Mouse (Mus musculus): Measurements from ENCODE around the gene Ccdc88a. TPM values are rescaled to one million over a fixed set of nuclear protein-coding genes. Genes with fewer than 3 reads are reported as not detected.
"Not testable (repeated sequence)": the region's sequence is repeated elsewhere in the genome, so short reads cannot be mapped to it uniquely, and the experiment has no call there.

The Ccdc88a gene
- total and polyA plus RNA-seq, 3 experiments = 1.00 to 9.0 (median 5.5) TPM

- WGBS = 90% methylated on average over 3 of the region's 3 CpGs
- intact Hi-C loops (cut with DNase I) = loop anchor here (2.0 to 10.0 kb wide), 2 partner anchors 16 to 480 kb away; partner anchors contain the start of gene Eml6
- Histone ChIP-seq H3K4me1 (ENCODE audit: control insufficient read depth, insufficient read depth, low read length) (peaks cover 1% of the 10 kb centered on the region), H3K9ac (ENCODE audit: low read depth, low read length) (no peak overlapping the region), H3K36me3 (ENCODE audit: control insufficient read depth, insufficient read depth, low read length) (peaks cover 24% of the 10 kb centered on the region), H3K27ac (no peak overlapping the region), H3K4me3 (no peak overlapping the region), H3K27me3 (ENCODE audit: control insufficient read depth, insufficient read depth, low read length) (no peaks in the 10 kb centered on the region), H3K79me2 (replicated peaks; ENCODE audit: control insufficient read depth, insufficient read depth, low read length) (no peaks in the 10 kb centered on the region)
- DNase-seq = no peak
- TF ChIP-seq CTCF (IDR thresholded peaks at IDR 0.05) (no peak), POLR2A (IDR thresholded peaks at IDR 0.05; ENCODE audit: insufficient read depth, low read depth, low read length) (no peak), EP300 (IDR thresholded peaks at IDR 0.05; ENCODE audit: insufficient read depth, low read depth, low read length) (no peak)
These were observed 170.9 kb downstream of the Ccdc88a start for GRCm38 (mm10) chr11:29544225-29544945.

DNA sequence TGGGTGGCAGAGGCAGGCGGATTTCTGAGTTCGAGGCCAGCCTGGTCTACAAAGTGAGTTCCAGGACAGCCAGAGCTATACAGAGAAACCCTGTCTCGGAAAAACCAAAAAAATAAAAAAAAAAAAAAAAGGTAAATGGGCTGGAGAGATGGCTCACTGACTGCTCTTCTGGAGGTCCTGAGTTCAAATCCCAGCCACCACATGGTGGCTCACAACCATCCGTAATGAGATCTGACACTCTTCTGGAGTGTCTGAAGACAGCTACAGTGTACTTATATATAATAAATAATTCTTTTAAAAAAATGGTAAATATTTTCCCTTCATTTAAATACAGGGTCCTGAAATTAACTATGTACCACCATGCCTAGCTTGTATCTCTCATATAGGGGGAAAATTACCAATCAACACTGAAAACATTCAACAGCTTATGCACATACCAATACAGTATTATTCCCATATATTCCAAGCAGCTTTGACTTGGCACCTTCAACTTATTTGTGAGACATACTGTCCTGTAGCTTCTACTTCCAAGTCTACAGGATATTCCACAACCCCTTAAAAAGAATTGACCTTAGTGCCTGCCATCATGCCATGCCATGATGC lies 171.8 kb downstream of the Ccdc88a start:
- H3K36me3 ChIP-seq (ENCODE audit: control insufficient read depth, insufficient read depth, low read length) = peaks cover 24% of the 10 kb centered on the region
- not testable (repeated sequence) for DNase-seq; H3K27ac ChIP-seq; H3K4me1 ChIP-seq (ENCODE audit: control insufficient read depth, insufficient read depth, low read length); H3K79me2 ChIP-seq (replicated peaks; ENCODE audit: control insufficient read depth, insufficient read depth, low read length); H3K27me3 ChIP-seq (ENCODE audit: control insufficient read depth, insufficient read depth, low read length); H3K9ac ChIP-seq (ENCODE audit: low read depth, low read length); H3K4me3 ChIP-seq
- intact Hi-C loops (cut with DNase I) = loop anchor here (2.0 to 10.0 kb wide), 3 partner anchors 16 to 480 kb away; partner anchors contain the start of genes Ccdc88a and Eml6
- WGBS = 93% methylated on average over 4 of the region's 4 CpGs

- not testable (repeated sequence) for H3K4me3 ChIP-seq; H3K27ac ChIP-seq; H3K4me1 ChIP-seq (ENCODE audit: control insufficient read depth, insufficient read depth, low read length); H3K27me3 ChIP-seq (ENCODE audit: control insufficient read depth, insufficient read depth, low read length); H3K9ac ChIP-seq (ENCODE audit: low read depth, low read length); H3K79me2 ChIP-seq (replicated peaks; ENCODE audit: control insufficient read depth, insufficient read depth, low read length); DNase-seq
- intact Hi-C loops (cut with DNase I) = loop anchor here (5.0 to 10.0 kb wide), 2 partner anchors 174 to 479 kb away; partner anchors contain the start of genes Ccdc88a and Eml6
- WGBS = 84% methylated on average over 2 of the region's 2 CpGs
- H3K36me3 ChIP-seq (ENCODE audit: control insufficient read depth, insufficient read depth, low read length) = peaks cover 23% of the 10 kb centered on the region
These were observed 172.8 kb downstream of the Ccdc88a start for GRCm38 (mm10) chr11:29546297-29546696.

DNA sequence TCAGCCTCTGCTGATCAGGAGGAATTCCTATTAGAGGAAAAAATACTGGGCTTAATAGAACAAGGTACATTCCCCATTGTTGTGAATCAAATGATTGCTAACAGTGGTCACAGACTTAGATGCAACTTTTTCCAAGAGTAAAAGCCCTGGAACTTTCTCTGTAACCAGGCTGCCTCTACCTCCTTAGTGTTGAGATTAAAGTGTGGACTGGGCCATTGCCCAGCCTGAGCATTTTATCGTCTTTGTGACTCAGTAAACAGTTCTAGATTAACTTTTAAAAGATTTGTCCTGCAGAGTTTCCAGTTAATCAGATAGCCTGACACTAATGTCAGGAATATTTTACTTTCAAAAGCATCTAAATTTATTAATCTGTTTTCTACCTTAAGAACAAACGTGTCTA lies 173.3 kb downstream of the Ccdc88a start:
- TF ChIP-seq CTCF (IDR thresholded peaks at IDR 0.05) = no peak
- TF ChIP-seq POLR2A (IDR thresholded peaks at IDR 0.05; ENCODE audit: insufficient read depth, low read depth, low read length) = no peak
- no peak for TF ChIP-seq EP300 (IDR thresholded peaks at IDR 0.05; ENCODE audit: insufficient read depth, low read depth, low read length)
- WGBS = 5% methylated on average over 2 of the region's 2 CpGs
- Histone ChIP-seq H3K4me1 (ENCODE audit: control insufficient read depth, insufficient read depth, low read length) (peaks cover 1% of the 10 kb centered on the region), H3K4me3 (peak overlapping the region; percentile 82), H3K79me2 (replicated peaks; ENCODE audit: control insufficient read depth, insufficient read depth, low read length) (no peaks in the 10 kb centered on the region), H3K36me3 (ENCODE audit: control insufficient read depth, insufficient read depth, low read length) (peaks cover 20% of the 10 kb centered on the region), H3K27me3 (ENCODE audit: control insufficient read depth, insufficient read depth, low read length) (no peaks in the 10 kb centered on the region), H3K9ac (ENCODE audit: low read depth, low read length) (no peak overlapping the region), H3K27ac (no peak overlapping the region)
- intact Hi-C loops (cut with DNase I) = loop anchor here (5.0 to 10.0 kb wide), 2 partner anchors 174 to 478 kb away; partner anchors contain the start of genes Ccdc88a and Eml6
- no peak for DNase-seq

DNA sequence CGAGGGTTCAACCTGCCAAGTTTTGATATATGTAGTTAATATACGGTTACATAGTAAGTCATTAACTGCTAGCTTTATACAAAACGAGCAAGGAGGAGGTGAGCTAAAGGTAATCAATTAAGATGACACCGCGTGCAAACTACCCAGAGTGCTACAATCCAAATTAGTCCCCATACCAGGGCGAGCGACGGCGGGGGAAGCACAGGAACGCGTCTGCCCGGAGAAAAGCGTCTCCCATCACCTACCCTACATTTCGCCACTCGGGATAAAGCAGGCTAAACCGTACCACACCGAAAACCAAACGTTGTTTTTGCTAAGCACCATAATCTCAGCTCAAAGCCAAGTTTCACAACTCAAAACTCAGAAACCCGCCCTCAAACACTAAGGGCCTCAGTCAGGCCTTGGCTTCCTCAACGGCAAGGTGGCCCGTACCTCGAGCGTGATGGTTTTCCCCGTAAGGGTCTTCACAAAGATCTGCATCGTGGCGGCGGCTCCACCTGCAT lies 173.8 kb downstream of the Ccdc88a start:
- Histone ChIP-seq H3K79me2 (replicated peaks; ENCODE audit: control insufficient read depth, insufficient read depth, low read length) (no peaks in the 10 kb centered on the region), H3K9ac (ENCODE audit: low read depth, low read length) (peak overlapping the region; percentile 70), H3K4me3 (peak overlapping the region; percentile 82), H3K36me3 (ENCODE audit: control insufficient read depth, insufficient read depth, low read length) (peaks cover 18% of the 10 kb centered on the region), H3K27me3 (ENCODE audit: control insufficient read depth, insufficient read depth, low read length) (no peaks in the 10 kb centered on the region), H3K4me1 (ENCODE audit: control insufficient read depth, insufficient read depth, low read length) (peaks cover 1% of the 10 kb centered on the region), H3K27ac (peak overlapping the region; percentile 94)
- no peak for TF ChIP-seq CTCF (IDR thresholded peaks at IDR 0.05)
- intact Hi-C loops (cut with DNase I) = loop anchor here (5.0 to 10.0 kb wide), 2 partner anchors 175 to 478 kb away; partner anchors contain the start of genes Ccdc88a and Eml6
- DNase-seq = no peak
- under 1% methylated on average over 27 of the region's 27 CpGs for WGBS
